8 mouse cellular contexts compared by ENCODE assay signal in genomic region chr8:128358756-128359520, GRCm38 (mm10). TPM values are rescaled to one million over a fixed set of nuclear protein-coding genes. Genes with fewer than 3 reads are reported as not detected.
DNase-seq lines count a peak whose midpoint lies in the region; ATAC-seq and TF ChIP-seq lines count a peak whose summit lies in the region.

No protein-coding gene starts in this region.

- TF ChIP-seq CTCF in C2C12 (IDR thresholded peaks at IDR 0.05; ENCODE audit: control insufficient read depth, insufficient read depth, insufficient read length), result no peak
- TF ChIP-seq CTCF in heart, postnatal 0 days (IDR thresholded peaks at IDR 0.05; ENCODE audit: low read depth), result no peak
- TF ChIP-seq CTCF in liver, embryonic 14.5 days (IDR thresholded peaks at IDR 0.05; ENCODE audit: low read depth), result no peak

- peaks cover 27% of the 10 kb centered on the region for H3K79me2 ChIP-seq in C2C12 (ENCODE audit: control insufficient read depth, insufficient read depth)

- H3ac ChIP-seq in C2C12 (ENCODE audit: control insufficient read depth, insufficient read length, low read depth), result peak overlapping the region; percentile 94

- H3K9me3 ChIP-seq in forebrain, embryonic 14.5 days (replicated peaks; ENCODE audit: control insufficient read depth, low read length), result no peaks in the 10 kb centered on the region
- H3K9me3 ChIP-seq in heart, postnatal 0 days (replicated peaks; ENCODE audit: control insufficient read depth, low read length), result no peaks in the 10 kb centered on the region
- no peaks in the 10 kb centered on the region for H3K9me3 ChIP-seq in liver, embryonic 14.5 days (ENCODE audit: control insufficient read depth, low read length)
- no peaks in the 10 kb centered on the region for H3K9me3 ChIP-seq in neural tube, embryonic 12.5 days

- H3K79me3 ChIP-seq in C2C12 (ENCODE audit: low read depth), result peaks cover 4% of the 10 kb centered on the region

- WGBS in forebrain, embryonic 14.5 days, result under 1% methylated on average over 38 of the region's 41 CpGs
- WGBS in heart, postnatal 0 days, result 1% methylated on average over 38 of the region's 41 CpGs
- WGBS in liver, embryonic 14.5 days (ENCODE audit: insufficient replicate concordance), result under 1% methylated on average over 37 of the region's 41 CpGs
- under 1% methylated on average over 39 of the region's 41 CpGs for WGBS in neural tube, embryonic 12.5 days

- peaks cover 6% of the 10 kb centered on the region for H3K36me3 ChIP-seq in C2C12 (ENCODE audit: control insufficient read depth, insufficient read depth)
- H3K36me3 ChIP-seq in forebrain, embryonic 14.5 days (ENCODE audit: control insufficient read depth, insufficient read depth, low read length), result no peaks in the 10 kb centered on the region
- no peaks in the 10 kb centered on the region for H3K36me3 ChIP-seq in heart, postnatal 0 days (replicated peaks; ENCODE audit: control insufficient read depth, insufficient read depth, low read length)
- no peaks in the 10 kb centered on the region for H3K36me3 ChIP-seq in liver, embryonic 14.5 days (replicated peaks; ENCODE audit: control insufficient read depth, insufficient read depth, low read depth)
- no peaks in the 10 kb centered on the region for H3K36me3 ChIP-seq in neural tube, embryonic 12.5 days

- no peaks in the 10 kb centered on the region for H3K27me3 ChIP-seq in C2C12 (ENCODE audit: control insufficient read depth, insufficient read depth, insufficient read length)
- no peaks in the 10 kb centered on the region for H3K27me3 ChIP-seq in forebrain, embryonic 14.5 days (replicated peaks; ENCODE audit: control insufficient read depth, insufficient read depth, low read length)
- H3K27me3 ChIP-seq in heart, postnatal 0 days (ENCODE audit: control insufficient read depth, insufficient read depth, low read length), result no peaks in the 10 kb centered on the region
- peaks cover 32% of the 10 kb centered on the region for H3K27me3 ChIP-seq in liver, embryonic 14.5 days (ENCODE audit: control insufficient read depth, insufficient read depth, low read length)
- no peaks in the 10 kb centered on the region for H3K27me3 ChIP-seq in neural tube, embryonic 12.5 days (replicated peaks)

- peak overlapping the region; percentile 89 for H3K9ac ChIP-seq in forebrain, embryonic 14.5 days (ENCODE audit: low read length)
- H3K9ac ChIP-seq in heart, postnatal 0 days (replicated peaks; ENCODE audit: low read depth, low read length), result peak overlapping the region; percentile 95
- no peak overlapping the region for H3K9ac ChIP-seq in liver, embryonic 14.5 days (replicated peaks)
- peak overlapping the region; percentile 84 for H3K9ac ChIP-seq in neural tube, embryonic 12.5 days

- peaks cover 12% of the 10 kb centered on the region for H3K4me1 ChIP-seq in forebrain, embryonic 14.5 days (ENCODE audit: control insufficient read depth, insufficient read depth, low read length)
- peaks cover 18% of the 10 kb centered on the region for H3K4me1 ChIP-seq in heart, postnatal 0 days (ENCODE audit: control insufficient read depth, insufficient read depth)
- no peaks in the 10 kb centered on the region for H3K4me1 ChIP-seq in liver, embryonic 14.5 days (replicated peaks; ENCODE audit: control insufficient read depth in 2 of 2, insufficient read depth in 2 of 2, low read length in 1 of 2)
- H3K4me1 ChIP-seq in neural tube, embryonic 12.5 days, result peaks cover 28% of the 10 kb centered on the region

- TF ChIP-seq EP300 in heart, postnatal 0 days (IDR thresholded peaks at IDR 0.05; ENCODE audit: low read depth), result no peak
- TF ChIP-seq EP300 in liver, embryonic 14.5 days (IDR thresholded peaks at IDR 0.05; ENCODE audit: low read depth), result no peak

- peak overlapping the region; percentile 90 for H3K4me2 ChIP-seq in forebrain, embryonic 14.5 days (ENCODE audit: low read length)
- H3K4me2 ChIP-seq in heart, postnatal 0 days (ENCODE audit: low read depth, low read length), result peak overlapping the region; percentile 87
- peak overlapping the region; percentile 64 for H3K4me2 ChIP-seq in liver, embryonic 14.5 days (ENCODE audit: low read depth)
- peak overlapping the region; percentile 82 for H3K4me2 ChIP-seq in neural tube, embryonic 12.5 days (replicated peaks)

- DNase-seq in adrenal gland, postnatal 14 days, result peak; percentile 68
- DNase-seq in forebrain, embryonic 14.5 days (ENCODE audit: low spot score), result peak; percentile 82
- DNase-seq in heart, postnatal 0 days (ENCODE audit: low spot score), result peak; percentile 88
- DNase-seq in kidney, postnatal 25 days, result peak; percentile 77 to 87
- DNase-seq in liver, embryonic 14.5 days (ENCODE audit: low read depth in 3 of 3, low spot score in 3 of 3), result no peak
- DNase-seq in thymus, postnatal 4 days, result peak; percentile 64

- peak overlapping the region; percentile 60 for H3K4me3 ChIP-seq in C2C12 (ENCODE audit: insufficient read depth, poor library complexity, severe bottlenecking)
- peak overlapping the region; percentile 69 for H3K4me3 ChIP-seq in forebrain, embryonic 14.5 days (ENCODE audit: low read depth, low read length)
- peak overlapping the region; percentile 96 for H3K4me3 ChIP-seq in heart, postnatal 0 days (ENCODE audit: low read depth, low read length)
- H3K4me3 ChIP-seq in liver, embryonic 14.5 days (ENCODE audit: insufficient read depth in 1 of 2, low read depth in 2 of 2, low read length in 2 of 2), result peak overlapping the region; percentile 51 to 64
- peak overlapping the region; percentile 76 for H3K4me3 ChIP-seq in neural tube, embryonic 12.5 days

- ATAC-seq in forebrain, embryonic 14.5 days, result peak; percentile 35
- ATAC-seq in heart, postnatal 0 days (ENCODE audit: insufficient read depth, low read depth), result peak; percentile 44
- ATAC-seq in liver, embryonic 14.5 days (ENCODE audit: insufficient read depth), result peak; percentile 2; the same call in 1 of the 2 replicates
- ATAC-seq in neural tube, embryonic 12.5 days (ENCODE audit: low FRiP score, low read depth), result peak; percentile 23; the same call in 1 of the 2 replicates

- H3K27ac ChIP-seq in forebrain, embryonic 14.5 days (ENCODE audit: low read depth, low read length), result peak overlapping the region; percentile 93
- H3K27ac ChIP-seq in heart, postnatal 0 days (ENCODE audit: low read depth), result peak overlapping the region; percentile 97
- H3K27ac ChIP-seq in liver, embryonic 14.5 days, result no peak overlapping the region
- H3K27ac ChIP-seq in neural tube, embryonic 12.5 days, result peak overlapping the region; percentile 81

TF ChIP-seq in C2C12, 6 proteins besides CTCF, POLR2A, EP300 and RAD21:
- TF ChIP-seq MAX (IDR thresholded peaks at IDR 0.05), result peak; percentile 10
- TF ChIP-seq FOSL1 (IDR thresholded peaks at IDR 0.05; ENCODE audit: insufficient read depth, low read length, poor library complexity, severe bottlenecking), result no peak
TF ChIP-seq in C2C12: peak in this region for 1.

RNA-seq across cellular contexts. Expression of gene Nrp1, which starts 0.5 kb away (rescaled TPM):
- polyA plus RNA-seq in C2C12 (2012; fragmentation: generic; extraction: Trizol), result 19.1 TPM
- total RNA-seq in adrenal gland, postnatal 14 days (2021), result 102 and 123 TPM in 2 replicates
- polyA plus RNA-seq in forebrain, embryonic 14.5 days (2014; fragmentation: Nextera tagmentation; extraction: Ambion mirVana), result 57.9 and 81.1 TPM in 2 replicates
- total RNA-seq in heart, postnatal 0 days (2014; rRNA removed; ENCODE audit: low replicate concordance), result 122 and 126 TPM in 2 replicates
- 90.5 TPM in 2 replicates for polyA plus RNA-seq in heart, postnatal 0 days (2015; fragmentation: Nextera tagmentation; extraction: Ambion mirVana)
- 2.9 and 3.7 TPM in 2 replicates for polyA plus RNA-seq in liver, embryonic 14.5 days (2012; rRNA removed)
- polyA plus RNA-seq in liver, embryonic 14.5 days (2014; fragmentation: Nextera tagmentation; extraction: Ambion mirVana), result 7.7 and 8.3 TPM in 2 replicates
- 105 and 117 TPM in 2 replicates for polyA plus RNA-seq in neural tube, embryonic 12.5 days (2016; fragmentation: Nextera tagmentation; extraction: Ambion mirVana)

Comparison
In these comparisons a context has a peak if more than half of its experiments do, and no peak if none do; other contexts are left out.
1. DNase-seq: peak in adrenal gland, postnatal 14 days (single experiment), forebrain, embryonic 14.5 days (single experiment), heart, postnatal 0 days (single experiment), kidney, postnatal 25 days (2 of 2) and thymus, postnatal 4 days (single experiment); none in liver, embryonic 14.5 days (0 of 3).
2. Peak in every context shown above with its lines, with median percentiles within 50 percentile points of each other: H3K4me3 ChIP-seq, ATAC-seq and H3K4me2 ChIP-seq.